Mouse (Mus musculus): ENCODE measurements at regions not wholly inside any gene's neighbourhood (a gene's known extent, or its start where the extent isn't known, plus 50 kb on each side); places are given as distances from the start of the nearest gene placed in this dataset.

GRCm38 (mm10) chr2:159622141-159622669 is 711.8 kb downstream of the Gm826 start:
- peak overlapping the region; percentile 15; the same call in 1 of the 2 replicates for H3K4me2 ChIP-seq (ENCODE audit: insufficient read depth, low read depth, poor library complexity, severe bottlenecking)
- dilution Hi-C loops (cut with MboI; ENCODE audit: extremely low pct_ligation_motif_present, extremely low pct_unique_long_range_greater_than_20kb, low sequenced_read_pairs) = no loop called here
- H3K79me2 ChIP-seq (replicated peaks; ENCODE audit: control insufficient read depth, extremely low read depth, insufficient read depth, poor library complexity, severe bottlenecking) = no peaks in the 10 kb centered on the region
- no peak for DNase-seq (ENCODE audit: extremely low read depth)
- TF ChIP-seq MEF2A (IDR thresholded peaks at IDR 0.05; ENCODE audit: borderline replicate concordance, low read depth, low read length) (no peak), JUN (IDR thresholded peaks at IDR 0.05; ENCODE audit: insufficient read depth, low read depth, low read length) (no peak), HCFC1 (IDR thresholded peaks at IDR 0.05; ENCODE audit: low read depth, low read length) (no peak), CTCF (conservative IDR thresholded peaks at IDR 0.05 in 1 of 2, IDR thresholded peaks at IDR 0.05 in 1 of 2; ENCODE audit: low read depth in 2 of 2, low read length in 2 of 2) (no peak), RCOR1 (conservative IDR thresholded peaks at IDR 0.05; ENCODE audit: low read depth, low read length) (no peak), GABPA (IDR thresholded peaks at IDR 0.05; ENCODE audit: insufficient replicate concordance, low read depth, low read length) (no peak), MXI1 (IDR thresholded peaks at IDR 0.05; ENCODE audit: low read depth, low read length) (no peak)
- H3K36me3 ChIP-seq (replicated peaks in 1 of 2; ENCODE audit: control insufficient read depth in 1 of 2, insufficient read depth in 1 of 2, low read length in 1 of 2) = no peaks in the 10 kb centered on the region
- peaks cover 2% of the 10 kb centered on the region for H3K27me3 ChIP-seq (replicated peaks)
- no peak overlapping the region for H3K27ac ChIP-seq (ENCODE audit: insufficient read depth, low read depth)
- H3K4me1 ChIP-seq (ENCODE audit: control insufficient read depth in 1 of 2, insufficient read depth in 2 of 2) = no peaks in the 10 kb centered on the region
- no peak overlapping the region for H3K4me3 ChIP-seq (replicated peaks in 1 of 3; ENCODE audit: low read depth in 2 of 3, low read length in 2 of 3, poor library complexity in 1 of 3)
- in situ Hi-C loops (cut with MboI; ENCODE audit: low pct_ligation_motif_present, low pct_unique_long_range_greater_than_20kb, low sequenced_read_pairs) = no loop called here
- no peak overlapping the region for H3K9ac ChIP-seq (ENCODE audit: insufficient read depth, low read depth)
- H3K9me3 ChIP-seq (replicated peaks; ENCODE audit: low read length) = no peaks in the 10 kb centered on the region

DNA sequence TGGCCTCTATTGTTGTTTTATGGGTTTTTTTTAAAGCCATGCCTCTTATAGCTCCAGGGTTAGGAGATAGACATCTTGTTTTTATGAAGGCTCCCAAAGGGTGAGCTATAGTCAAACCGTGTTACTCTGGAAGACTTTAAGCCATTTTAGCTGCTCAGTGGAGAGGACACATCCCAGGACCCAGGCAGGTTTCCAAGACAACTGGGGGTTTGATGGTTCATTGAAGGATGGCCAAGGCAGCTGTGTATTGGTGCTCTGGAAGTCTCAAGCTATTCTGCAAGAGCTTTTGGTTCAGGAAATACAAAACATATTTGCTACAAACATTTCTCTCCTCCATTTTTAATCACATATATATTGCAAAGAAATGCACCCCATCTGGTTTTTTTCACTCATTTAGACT is 708.7 kb downstream of the Gm826 start:
- no peaks in the 10 kb centered on the region for H3K4me1 ChIP-seq (ENCODE audit: control insufficient read depth in 1 of 2, insufficient read depth in 2 of 2)
- no peak overlapping the region for H3K4me2 ChIP-seq (ENCODE audit: insufficient read depth, low read depth, poor library complexity, severe bottlenecking)
- dilution Hi-C loops (cut with MboI; ENCODE audit: extremely low pct_ligation_motif_present, extremely low pct_unique_long_range_greater_than_20kb, low sequenced_read_pairs) = no loop called here
- no peaks in the 10 kb centered on the region for H3K79me2 ChIP-seq (replicated peaks; ENCODE audit: control insufficient read depth, extremely low read depth, insufficient read depth, poor library complexity, severe bottlenecking)
- in situ Hi-C loops (cut with MboI; ENCODE audit: low pct_ligation_motif_present, low pct_unique_long_range_greater_than_20kb, low sequenced_read_pairs) = no loop called here
- TF ChIP-seq NRF1 (IDR thresholded peaks at IDR 0.05; ENCODE audit: low read depth, low read length) (no peak), EP300 (IDR thresholded peaks at IDR 0.05; ENCODE audit: low read length) (no peak), HCFC1 (IDR thresholded peaks at IDR 0.05; ENCODE audit: low read depth, low read length) (no peak)
- no peak overlapping the region for H3K27ac ChIP-seq (ENCODE audit: insufficient read depth, low read depth)
- no peaks in the 10 kb centered on the region for H3K9me3 ChIP-seq (replicated peaks; ENCODE audit: low read length)
- H3K27me3 ChIP-seq (replicated peaks) = peaks cover 4% of the 10 kb centered on the region
- DNase-seq (ENCODE audit: extremely low read depth) = no peak
- H3K4me3 ChIP-seq (replicated peaks in 1 of 3; ENCODE audit: low read depth in 2 of 3, low read length in 2 of 3, poor library complexity in 1 of 3) = no peak overlapping the region
- H3K36me3 ChIP-seq (replicated peaks in 1 of 2; ENCODE audit: control insufficient read depth in 1 of 2, insufficient read depth in 1 of 2, low read length in 1 of 2) = no peaks in the 10 kb centered on the region
- H3K9ac ChIP-seq (ENCODE audit: insufficient read depth, low read depth) = no peak overlapping the region

- 0 out of 4 replicates have a peak, but pooled peaks cover 0 to 2% of the 10 kb centered on the region in 2 experiments for H3K4me1 ChIP-seq (ENCODE audit: control insufficient read depth in 1 of 2, insufficient read depth in 2 of 2)
- peak; percentile 33 for DNase-seq (ENCODE audit: extremely low read depth)
- H3K4me3 ChIP-seq (replicated peaks in 1 of 3; ENCODE audit: low read depth in 2 of 3, low read length in 2 of 3, poor library complexity in 1 of 3) = no peak overlapping the region
- in situ Hi-C loops (cut with MboI; ENCODE audit: low pct_ligation_motif_present, low pct_unique_long_range_greater_than_20kb, low sequenced_read_pairs) = no loop called here
- H3K79me2 ChIP-seq (replicated peaks; ENCODE audit: control insufficient read depth, extremely low read depth, insufficient read depth, poor library complexity, severe bottlenecking) = no peaks in the 10 kb centered on the region
- H3K27me3 ChIP-seq (replicated peaks) = peaks cover 6% of the 10 kb centered on the region
- no peaks in the 10 kb centered on the region for H3K9me3 ChIP-seq (replicated peaks; ENCODE audit: low read length)
- no peak overlapping the region for H3K4me2 ChIP-seq (ENCODE audit: insufficient read depth, low read depth, poor library complexity, severe bottlenecking)
- H3K36me3 ChIP-seq (replicated peaks in 1 of 2; ENCODE audit: control insufficient read depth in 1 of 2, insufficient read depth in 1 of 2, low read length in 1 of 2) = no peaks in the 10 kb centered on the region
- no peak overlapping the region for H3K9ac ChIP-seq (ENCODE audit: insufficient read depth, low read depth)
- no peak overlapping the region for H3K27ac ChIP-seq (ENCODE audit: insufficient read depth, low read depth)
- dilution Hi-C loops (cut with MboI; ENCODE audit: extremely low pct_ligation_motif_present, extremely low pct_unique_long_range_greater_than_20kb, low sequenced_read_pairs) = no loop called here
- TF ChIP-seq ZKSCAN1 (IDR thresholded peaks at IDR 0.05; ENCODE audit: borderline replicate concordance, low read depth, low read length) (peak; percentile 28; the same call in 1 of the 2 replicates), SMC3 (IDR thresholded peaks at IDR 0.05; ENCODE audit: low read depth, low read length) (peak; percentile 47; the same call in 1 of the 2 replicates), CTCF (conservative IDR thresholded peaks at IDR 0.05 in 1 of 2, IDR thresholded peaks at IDR 0.05 in 1 of 2; ENCODE audit: low read depth in 2 of 2, low read length in 2 of 2) (peak; percentile 19 to 62; a peak in 2 of 4 replicates), MAFK (IDR thresholded peaks at IDR 0.05; ENCODE audit: insufficient replicate concordance, low read length) (no peak), MEF2A (IDR thresholded peaks at IDR 0.05; ENCODE audit: borderline replicate concordance, low read depth, low read length) (no peak), TBP (conservative IDR thresholded peaks at IDR 0.05; ENCODE audit: low read depth, low read length) (no peak), RAD21 (IDR thresholded peaks at IDR 0.05; ENCODE audit: low read depth, low read length) (peak; percentile 68), MAZ (IDR thresholded peaks at IDR 0.05; ENCODE audit: low read depth, low read length) (no peak), HCFC1 (IDR thresholded peaks at IDR 0.05; ENCODE audit: low read depth, low read length) (no peak), KAT2A (IDR thresholded peaks at IDR 0.05; ENCODE audit: insufficient replicate concordance, low read length) (no peak), POLR2AphosphoS2 (IDR thresholded peaks at IDR 0.05; ENCODE audit: low read depth, low read length) (no peak), ETS1 (conservative IDR thresholded peaks at IDR 0.05; ENCODE audit: low read depth, low read length) (no peak), POLR2A (IDR thresholded peaks at IDR 0.05; ENCODE audit: low read depth, low read length) (no peak)
Observed at GRCm38 (mm10) chr2:159645861-159646260, 688.1 kb downstream of the Gm826 start.
